Mouse (Mus musculus): ENCODE data around the gene Adamtsl2.

GRCm38 (mm10) chr2:27075485-27075884, 3.7 kb upstream of the Adamtsl2 start:
- TF ChIP-seq ZC3H11A (IDR thresholded peaks at IDR 0.05; ENCODE audit: borderline replicate concordance, low read depth, low read length) (no peak), ZNF384 (IDR thresholded peaks at IDR 0.05; ENCODE audit: low read depth, low read length) (no peak), MAFK (IDR thresholded peaks at IDR 0.05; ENCODE audit: insufficient read depth, low read depth, low read length) (no peak), CHD2 (IDR thresholded peaks at IDR 0.05; ENCODE audit: low read depth, low read length) (no peak), HCFC1 (IDR thresholded peaks at IDR 0.05; ENCODE audit: borderline replicate concordance, insufficient read depth, low read length) (no peak)
